Mouse (Mus musculus) B cell, adult 62 days (primary cell): ENCODE results near the gene Olfml3. TPM values are rescaled to one million over a fixed set of nuclear protein-coding genes. Genes with fewer than 3 reads are reported as not detected.

Source experiments
- total RNA-seq: library from RNA; stranded (reverse); gene quantifications from 4 replicates; pipeline ENCODE4 v1.2.4, GENCODE M21; 2023

The Olfml3 gene
- total RNA-seq: 1.2 to 1.7 TPM (median 1.5 TPM) in 4 replicates

DNA sequence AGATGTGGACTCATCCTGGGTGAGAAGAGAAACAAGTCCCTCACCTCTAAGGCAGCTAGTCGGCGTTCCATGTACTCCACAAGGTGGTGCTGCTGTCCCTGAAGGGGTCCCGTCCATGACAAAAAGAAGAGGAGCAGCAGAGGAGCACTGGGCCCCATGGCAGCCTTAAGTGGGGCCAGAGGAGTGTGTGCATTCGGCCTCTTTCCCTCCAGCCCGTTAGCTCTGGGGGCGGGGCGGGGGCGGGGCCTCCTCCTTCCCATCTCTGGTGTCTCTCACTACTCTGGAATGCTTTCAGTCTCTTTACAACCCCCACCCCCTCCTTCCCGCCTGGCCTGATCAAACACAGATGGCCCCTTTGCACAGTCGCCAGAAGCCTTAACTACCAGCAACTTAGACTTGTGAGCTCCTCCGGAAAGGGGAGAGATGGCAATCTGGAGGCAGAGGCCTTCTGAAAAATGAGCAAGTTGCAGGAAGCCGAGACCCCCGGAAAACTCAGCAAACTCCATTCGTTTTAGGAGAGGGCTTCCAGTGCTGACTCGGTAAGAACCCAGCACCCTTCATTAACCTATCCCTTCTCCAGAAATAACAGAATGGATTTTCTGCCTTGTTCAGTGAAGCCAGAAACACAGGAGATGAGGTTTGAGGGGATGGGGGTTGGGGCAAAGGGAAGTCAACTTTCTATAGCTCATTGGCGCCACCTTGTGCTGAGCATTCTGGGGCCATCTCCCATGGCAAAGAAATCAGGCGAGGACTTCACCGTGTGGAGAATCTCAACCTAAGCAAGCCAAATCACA lies at the start of gene Olfml3:
Gene Olfml3 (minus strand): TSS at position 224 of the 794 bp plus-strand sequence.

DNA sequence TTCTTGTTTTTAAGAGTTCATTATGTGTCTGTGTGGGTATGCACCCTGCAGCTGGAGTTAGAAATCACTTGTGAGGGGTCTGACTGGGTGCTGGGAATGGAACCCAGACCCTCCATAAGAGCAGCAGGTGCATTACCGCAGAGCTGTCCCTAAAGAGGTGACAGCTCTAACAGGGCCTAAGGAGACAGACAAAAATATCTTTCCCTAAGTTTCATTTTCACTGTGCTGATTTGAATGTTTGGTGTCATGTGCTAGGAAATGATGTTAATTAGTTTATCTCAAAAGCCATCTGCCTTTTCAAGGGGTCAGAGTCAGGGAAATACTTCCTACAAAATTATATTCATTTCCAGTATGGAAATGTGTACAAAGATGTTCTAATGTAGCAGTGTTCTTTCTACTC lies 1.5 kb upstream of the Olfml3 start, which contains the start of gene Gm10964:
Gene Gm10964 (plus strand): TSS at position 38 of the 400 bp plus-strand sequence.

Other genes starting within 250 kb of the Olfml3 start
- not detected in 4 replicates for gene Syt6, start 162.8 kb downstream of the Olfml3 start, total RNA-seq
- gene Atg4a-ps, start 91.9 kb downstream of the Olfml3 start, total RNA-seq: 0.29 TPM in 1 of 4 replicates, not detected in the others
- not detected in 4 replicates for gene Gm10964, start 1.4 kb upstream of the Olfml3 start, total RNA-seq
- gene Hipk1, start 53.6 kb upstream of the Olfml3 start, total RNA-seq: 200 to 222 TPM (median 217 TPM) in 4 replicates
- 15.8 to 19.9 TPM (median 18.3 TPM) in 4 replicates for gene Dclre1b, start 71.4 kb upstream of the Olfml3 start, total RNA-seq
- gene Ap4b1, start 71.5 kb upstream of the Olfml3 start, total RNA-seq: 21.6 to 28.1 TPM (median 26.1 TPM) in 4 replicates
- gene Gm43064, start 71.6 kb upstream of the Olfml3 start, total RNA-seq: 0.81 to 2.1 TPM (median 1.4 TPM) in 4 replicates
- gene Bcl2l15, start 94.6 kb upstream of the Olfml3 start, total RNA-seq: 0.75 to 0.78 TPM in 2 of 4 replicates, not detected in the others
- gene Ptpn22, start 121.8 kb upstream of the Olfml3 start, total RNA-seq: 72.0 to 84.2 TPM (median 75.4 TPM) in 4 replicates
- 46.0 to 51.4 TPM (median 48.4 TPM) in 4 replicates for gene Rsbn1, start 176.1 kb upstream of the Olfml3 start, total RNA-seq
- 21.0 to 23.7 TPM (median 21.7 TPM) in 4 replicates for gene Phtf1, start 230.1 kb upstream of the Olfml3 start, total RNA-seq